Mouse (Mus musculus): ENCODE measurements around the gene Capn15. TPM values are rescaled to one million over a fixed set of nuclear protein-coding genes. Genes with fewer than 3 reads are reported as not detected.

Capn15 gene
- polyA plus RNA-seq, 1 experiment from 2014 or later, result 24.5 TPM

DNA sequence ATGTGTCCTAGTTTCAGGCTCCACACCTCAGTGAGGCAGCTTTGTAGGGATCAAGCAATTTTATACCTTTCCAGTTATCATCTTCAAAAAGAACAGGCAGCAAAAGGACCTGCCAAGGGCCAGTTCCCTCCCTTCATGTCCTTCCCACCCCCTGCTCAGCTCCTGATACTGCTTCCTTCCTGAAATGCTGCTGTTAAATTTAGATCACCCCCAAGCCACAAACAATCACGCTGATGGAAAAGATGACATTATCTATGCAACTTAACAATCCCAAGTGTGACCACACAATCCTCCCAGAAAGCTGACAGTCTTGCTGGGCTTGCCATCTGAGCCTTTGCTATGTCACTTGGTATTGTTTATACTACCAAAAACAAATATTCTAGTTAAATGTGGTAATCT lies 71.7 kb downstream of the Capn15 start:
- no peaks in the 10 kb centered on the region for H3K9me3 ChIP-seq
- H3K4me2 ChIP-seq, result no peak overlapping the region
- no peak overlapping the region for H3K4me3 ChIP-seq
- H3K36me3 ChIP-seq, result peaks cover 24% of the 10 kb centered on the region
- ATAC-seq (ENCODE audit: insufficient number of reproducible peaks, low FRiP score, low TSS enrichment, low read depth), result no peak
- H3K27me3 ChIP-seq, result no peaks in the 10 kb centered on the region
- no peak overlapping the region for H3K9ac ChIP-seq
- WGBS, result 68% methylated on average over 1 of the region's 1 CpGs
- H3K4me1 ChIP-seq, result peaks cover 22% of the 10 kb centered on the region
- no peak overlapping the region for H3K27ac ChIP-seq

- Histone ChIP-seq H3K27me3 (no peaks in the 10 kb centered on the region), H3K36me3 (peaks cover 24% of the 10 kb centered on the region), H3K27ac (no peak overlapping the region), H3K4me3 (no peak overlapping the region), H3K9me3 (no peaks in the 10 kb centered on the region), H3K4me1 (peaks cover 17% of the 10 kb centered on the region), H3K4me2 (no peak overlapping the region), H3K9ac (no peak overlapping the region)
- ATAC-seq (ENCODE audit: insufficient number of reproducible peaks, low FRiP score, low TSS enrichment, low read depth), result no peak
- 83% methylated on average over 14 of the region's 14 CpGs for WGBS
Observed at GRCm38 (mm10) chr17:25913186-25913876, 72.3 kb downstream of the Capn15 start.

DNA sequence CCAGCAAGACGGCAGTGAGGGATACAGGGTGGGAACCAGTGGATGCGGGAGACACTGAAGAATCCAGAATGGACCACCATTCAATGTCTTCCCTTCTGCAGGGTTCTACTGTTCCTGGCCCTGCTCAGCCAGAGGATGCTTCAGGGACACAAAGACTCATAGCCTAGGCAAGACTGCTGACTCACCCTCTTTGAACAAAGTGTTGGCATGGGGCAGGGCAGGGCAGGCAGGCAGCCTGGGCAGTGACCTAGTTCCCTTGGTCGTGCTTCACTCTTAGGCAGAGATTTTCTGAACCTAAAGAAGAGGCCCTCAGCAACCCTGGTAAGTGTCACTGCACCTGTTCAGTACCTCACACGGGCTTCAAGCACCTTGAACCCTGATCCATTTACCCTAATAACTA lies 73.8 kb downstream of the Capn15 start:
- no peak for ATAC-seq (ENCODE audit: insufficient number of reproducible peaks, low FRiP score, low TSS enrichment, low read depth)
- Histone ChIP-seq H3K27ac (no peak overlapping the region), H3K4me1 (0 out of 2 replicates have a peak, but pooled peaks cover 3% of the 10 kb centered on the region), H3K9ac (no peak overlapping the region), H3K4me3 (no peak overlapping the region), H3K9me3 (no peaks in the 10 kb centered on the region), H3K27me3 (no peaks in the 10 kb centered on the region), H3K36me3 (peaks cover 19% of the 10 kb centered on the region), H3K4me2 (no peak overlapping the region)
- WGBS, result 83% methylated on average over 4 of the region's 4 CpGs

Other genes starting within 250 kb of the Capn15 start
- gene Mslnl, start 249.8 kb downstream of the Capn15 start, polyA plus RNA-seq (2015; fragmentation: Nextera tagmentation; extraction: Ambion mirVana), result 0.13 and 0.17 TPM in 2 replicates
- gene Msln, start 231.4 kb downstream of the Capn15 start, polyA plus RNA-seq (2015; fragmentation: Nextera tagmentation; extraction: Ambion mirVana), result 38.4 and 40.6 TPM in 2 replicates
- 26.7 and 27.2 TPM in 2 replicates for gene Narfl, start 212.0 kb downstream of the Capn15 start, polyA plus RNA-seq (2015; fragmentation: Nextera tagmentation; extraction: Ambion mirVana)
- gene Haghl, start 200.1 kb downstream of the Capn15 start, polyA plus RNA-seq (2015; fragmentation: Nextera tagmentation; extraction: Ambion mirVana), result 53.2 and 54.4 TPM in 2 replicates
- gene Ccdc78, start 199.2 kb downstream of the Capn15 start, polyA plus RNA-seq (2015; fragmentation: Nextera tagmentation; extraction: Ambion mirVana), result 0.09 and 0.14 TPM in 2 replicates
- 85.7 and 95.6 TPM in 2 replicates for gene Fam173a, start 192.9 kb downstream of the Capn15 start, polyA plus RNA-seq (2015; fragmentation: Nextera tagmentation; extraction: Ambion mirVana)
- gene AC134908.4, start 190.1 kb downstream of the Capn15 start, polyA plus RNA-seq (2015; fragmentation: Nextera tagmentation; extraction: Ambion mirVana), result 0.56 and 0.58 TPM in 2 replicates
- 39.1 and 40.0 TPM in 2 replicates for gene Metrn, start 188.7 kb downstream of the Capn15 start, polyA plus RNA-seq (2015; fragmentation: Nextera tagmentation; extraction: Ambion mirVana)
- 2.0 and 2.7 TPM in 2 replicates for gene Fbxl16, start 176.7 kb downstream of the Capn15 start, polyA plus RNA-seq (2015; fragmentation: Nextera tagmentation; extraction: Ambion mirVana)
- gene Wdr24, start 162.2 kb downstream of the Capn15 start, polyA plus RNA-seq (2015; fragmentation: Nextera tagmentation; extraction: Ambion mirVana), result 24.6 and 26.5 TPM in 2 replicates
- 47.2 and 48.9 TPM in 2 replicates for gene Jmjd8, start 156.9 kb downstream of the Capn15 start, polyA plus RNA-seq (2015; fragmentation: Nextera tagmentation; extraction: Ambion mirVana)
- 346 and 387 TPM in 2 replicates for gene Stub1, start 152.4 kb downstream of the Capn15 start, polyA plus RNA-seq (2015; fragmentation: Nextera tagmentation; extraction: Ambion mirVana)
- gene Rhbdl1, start 148.5 kb downstream of the Capn15 start, polyA plus RNA-seq (2015; fragmentation: Nextera tagmentation; extraction: Ambion mirVana), result 1.8 and 2.6 TPM in 2 replicates
- gene Gm20683, start 144.0 kb downstream of the Capn15 start, polyA plus RNA-seq (2015; fragmentation: Nextera tagmentation; extraction: Ambion mirVana), result 1.8 and 2.6 TPM in 2 replicates
- gene Rhot2, start 140.9 kb downstream of the Capn15 start, polyA plus RNA-seq (2015; fragmentation: Nextera tagmentation; extraction: Ambion mirVana), result 21.9 and 25.4 TPM in 2 replicates
- 16.8 and 21.3 TPM in 2 replicates for gene Wdr90, start 124.3 kb downstream of the Capn15 start, polyA plus RNA-seq (2015; fragmentation: Nextera tagmentation; extraction: Ambion mirVana)
- gene Mcrip2, start 117.0 kb downstream of the Capn15 start, polyA plus RNA-seq (2015; fragmentation: Nextera tagmentation; extraction: Ambion mirVana), result 16.7 and 22.2 TPM in 2 replicates
- gene Mettl26, start 110.7 kb downstream of the Capn15 start, polyA plus RNA-seq (2015; fragmentation: Nextera tagmentation; extraction: Ambion mirVana), result 45.3 and 48.0 TPM in 2 replicates
- gene Wfikkn1, start 104.9 kb downstream of the Capn15 start, polyA plus RNA-seq (2015; fragmentation: Nextera tagmentation; extraction: Ambion mirVana), result 0.63 and 0.65 TPM in 2 replicates
- gene Rab40c, start 66.1 kb downstream of the Capn15 start, polyA plus RNA-seq (2015; fragmentation: Nextera tagmentation; extraction: Ambion mirVana), result 30.7 and 35.2 TPM in 2 replicates
- gene Pigq, start 40.9 kb downstream of the Capn15 start, polyA plus RNA-seq (2015; fragmentation: Nextera tagmentation; extraction: Ambion mirVana), result 45.7 and 47.8 TPM in 2 replicates
- gene Nhlrc4, start 40.8 kb downstream of the Capn15 start, polyA plus RNA-seq (2015; fragmentation: Nextera tagmentation; extraction: Ambion mirVana), result 0.42 TPM in 1 of 2 replicates, not detected in the other
- gene A930017K11Rik, start 33.2 kb downstream of the Capn15 start, polyA plus RNA-seq (2015; fragmentation: Nextera tagmentation; extraction: Ambion mirVana), result 0.06 and 0.14 TPM in 2 replicates
- gene Rab11fip3, start 83.8 kb upstream of the Capn15 start, polyA plus RNA-seq (2015; fragmentation: Nextera tagmentation; extraction: Ambion mirVana), result 13.1 and 16.8 TPM in 2 replicates
- gene Decr2, start 104.5 kb upstream of the Capn15 start, polyA plus RNA-seq (2015; fragmentation: Nextera tagmentation; extraction: Ambion mirVana), result 39.8 and 40.9 TPM in 2 replicates
- gene Nme4, start 109.8 kb upstream of the Capn15 start, polyA plus RNA-seq (2015; fragmentation: Nextera tagmentation; extraction: Ambion mirVana), result 92.6 and 95.8 TPM in 2 replicates
- 2.0 and 2.7 TPM in 2 replicates for gene Tmem8, start 127.5 kb upstream of the Capn15 start, polyA plus RNA-seq (2015; fragmentation: Nextera tagmentation; extraction: Ambion mirVana)
- 178 and 185 TPM in 2 replicates for gene Mrpl28, start 137.7 kb upstream of the Capn15 start, polyA plus RNA-seq (2015; fragmentation: Nextera tagmentation; extraction: Ambion mirVana)
- gene Axin1, start 152.9 kb upstream of the Capn15 start, polyA plus RNA-seq (2015; fragmentation: Nextera tagmentation; extraction: Ambion mirVana), result 9.3 TPM in 2 replicates
- 0.40 TPM in 2 replicates for gene Pdia2, start 213.3 kb upstream of the Capn15 start, polyA plus RNA-seq (2015; fragmentation: Nextera tagmentation; extraction: Ambion mirVana)
- gene Rgs11, start 217.2 kb upstream of the Capn15 start, polyA plus RNA-seq (2015; fragmentation: Nextera tagmentation; extraction: Ambion mirVana), result 8.7 and 9.6 TPM in 2 replicates
- 6.5 and 7.7 TPM in 2 replicates for gene Arhgdig, start 222.0 kb upstream of the Capn15 start, polyA plus RNA-seq (2015; fragmentation: Nextera tagmentation; extraction: Ambion mirVana)

Measured in limb, embryonic 15.5 days (tissue).